Mouse (Mus musculus) ES-Bruce4 (cell line): ENCODE results near the gene 1190005I06Rik.

Source experiments
- CTCF ChIP-seq: IDR thresholded peaks from one replicate; pipeline ENCODE4 v1.8.1; 2011; ENCODE audit warnings: low read depth, low read length
- EP300 ChIP-seq: IDR thresholded peaks from 2 replicates; pipeline ENCODE4 v1.6.1; 2011; ENCODE audit warnings: low read depth, low read length; ENCODE audit not compliant: insufficient read depth
- POLR2A ChIP-seq: IDR thresholded peaks from one replicate; pipeline ENCODE4 v1.8.1; 2011; ENCODE audit warnings: low read length; ENCODE audit not compliant: insufficient read depth

DNA sequence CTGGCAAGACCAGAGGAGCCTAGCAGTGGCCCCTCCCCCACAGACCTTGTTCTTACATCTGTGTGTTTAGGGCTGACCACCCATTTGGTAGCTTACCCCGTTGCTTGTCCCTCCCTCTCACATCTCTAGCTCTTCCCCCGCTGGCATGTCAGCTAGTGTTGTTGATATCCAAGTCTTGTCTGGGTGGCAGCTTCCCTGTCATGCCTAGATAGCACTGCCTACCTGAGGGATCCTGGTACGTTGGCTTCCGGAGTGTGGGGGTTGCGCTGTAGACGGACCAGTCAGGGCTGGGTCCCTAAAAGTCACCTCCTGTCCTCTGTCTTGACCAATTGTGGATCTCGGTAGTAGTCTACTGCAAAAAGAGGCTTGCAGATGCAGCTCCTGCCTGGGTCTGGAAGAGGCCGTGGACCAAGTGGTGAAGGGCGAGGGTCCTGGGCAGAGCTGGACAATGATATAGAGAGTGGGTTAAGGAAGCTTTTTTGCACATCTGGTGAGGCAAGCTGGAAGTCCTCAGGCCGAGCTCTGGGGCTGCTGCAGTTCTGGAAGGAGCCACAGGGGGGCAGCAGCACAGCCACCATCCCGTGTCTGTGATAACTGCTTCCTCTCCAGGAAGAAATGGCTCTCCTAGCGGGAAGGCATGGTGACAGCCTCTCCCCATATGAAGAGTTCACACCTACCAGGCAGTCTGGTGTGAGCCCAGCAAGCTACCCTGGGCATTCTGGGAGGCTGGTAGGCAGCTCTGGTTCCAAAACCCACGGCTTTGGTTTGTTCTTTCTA lies 77.3 kb downstream of the 1190005I06Rik start:
- TF ChIP-seq POLR2A (no peak), EP300 (no peak), CTCF (peak; percentile 87)
